ENCODE assay signal across 8 mouse cellular contexts in genomic region chr5:72845928-72846630, GRCm38 (mm10). TPM values are rescaled to one million over a fixed set of nuclear protein-coding genes. Genes with fewer than 3 reads are reported as not detected.
DNase-seq lines count a peak whose midpoint lies in the region; ATAC-seq lines count a peak whose summit lies in the region.

No protein-coding gene starts in this region.

- peak; percentile 95 for ATAC-seq in cerebellum, adult (ENCODE audit: insufficient number of reproducible peaks, low FRiP score, low TSS enrichment)

- DNase-seq in layer of hippocampus, adult 18-20 months (ENCODE audit: low spot score in 2 of 2), result peak; percentile 42 to 57
- no peak for DNase-seq in layer of hippocampus, postnatal 25 days (ENCODE audit: extremely low spot score in 1 of 2, low spot score in 1 of 2)
- DNase-seq in cerebellum, postnatal 25 days, result peak; percentile 78 to 85
- DNase-seq in layer of hippocampus, adult 9-11 months, result peak; percentile 59
- DNase-seq in gastrocnemius, postnatal 25 days, result no peak
- no peak for DNase-seq in thymus, postnatal 0 days (ENCODE audit: low spot score)
- no peak for DNase-seq in liver

RNA-seq across cellular contexts. Expression of gene Tec, which starts 22.2 kb away (rescaled TPM):
- total RNA-seq in layer of hippocampus, adult 18-20 months (2021), result 1 to 10 TPM; 1.2 to 1.7 TPM
- 1 to 10 TPM in 1 of 2 experiments, under 1 TPM in 1; 0.94 to 1.4 TPM for total RNA-seq in layer of hippocampus, postnatal 25 days (2021)
- total RNA-seq in gastrocnemius, postnatal 25 days (2021), result 1 to 10 TPM; 1.8 to 1.9 TPM
- 25.2 and 25.8 TPM in 2 replicates for polyA plus RNA-seq in thymus, postnatal 0 days (2015; fragmentation: Nextera tagmentation; extraction: Ambion mirVana)

Comparison
In these comparisons a context has a peak if more than half of its experiments do, and no peak if none do; other contexts are left out.
1. DNase-seq: peak in layer of hippocampus, adult 18-20 months (2 of 2), cerebellum, postnatal 25 days (2 of 2) and layer of hippocampus, adult 9-11 months (single experiment); none in layer of hippocampus, postnatal 25 days (0 of 2), gastrocnemius, postnatal 25 days (single experiment), thymus, postnatal 0 days (single experiment) and liver (single experiment).